Mouse (Mus musculus) small intestine, adult 2 months (tissue): ENCODE measurements at regions not wholly inside any gene's neighbourhood (a gene's known extent, or its start where the extent isn't known, plus 50 kb on each side); places are given as distances from the start of the nearest gene placed in this dataset.

ENCODE experiments used
- CTCF ChIP-seq: fragments of 200-500 bp; IDR thresholded peaks from 2 replicates; pipeline ENCODE4 v1.5.1; 2012; ENCODE audit warnings: low read depth, mild to moderate bottlenecking, control low read depth, inconsistent platforms, low read length, moderate library complexity, mixed read lengths; ENCODE audit not compliant: insufficient replicate concordance, insufficient read length; ENCODE audit errors: extremely low read depth
- POLR2A ChIP-seq: fragments of 200-500 bp; IDR thresholded peaks from 2 replicates; pipeline ENCODE4 v1.6.1; 2012; ENCODE audit warnings: low read depth, mild to moderate bottlenecking, control low read depth, inconsistent platforms, low read length, moderate library complexity

GRCm38 (mm10) chr4:71968701-71969100 lies 210.9 kb upstream of the Gm11232 start:
- TF ChIP-seq POLR2A: no peak
- TF ChIP-seq CTCF: no peak
